Mouse (Mus musculus): Measurements from ENCODE around the gene Snai1. TPM values are rescaled to one million over a fixed set of nuclear protein-coding genes. Genes with fewer than 3 reads are reported as not detected.
A peak's percentile ranks its signal among the peaks of the same experiment; 100 is the strongest.

Gene Snai1
- total RNA-seq, 2 experiments from 2014 or later, result not detected

DNA sequence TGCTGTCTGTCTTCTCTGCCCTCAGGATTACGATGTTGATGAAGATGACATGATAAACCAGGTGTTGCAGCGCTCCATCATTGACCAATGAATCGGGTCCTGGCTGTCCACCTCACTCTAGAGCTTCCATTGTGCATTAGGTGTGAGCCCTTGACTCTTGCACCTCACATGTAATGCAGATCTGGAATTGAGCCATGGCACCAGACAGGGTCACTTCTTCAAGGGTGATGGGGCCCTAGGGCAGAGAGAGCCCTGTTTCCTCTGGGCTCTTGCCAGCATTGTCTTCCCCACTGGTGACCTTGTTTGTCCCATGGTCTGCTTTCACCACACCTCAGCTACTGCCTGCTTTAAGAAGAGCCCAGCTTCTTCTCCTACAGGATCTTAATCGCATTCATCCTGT is 23.4 kb upstream of the Snai1 start:
- no peak for ATAC-seq (replicated peaks; ENCODE audit: low FRiP score, poor library complexity, severe bottlenecking)

DNA sequence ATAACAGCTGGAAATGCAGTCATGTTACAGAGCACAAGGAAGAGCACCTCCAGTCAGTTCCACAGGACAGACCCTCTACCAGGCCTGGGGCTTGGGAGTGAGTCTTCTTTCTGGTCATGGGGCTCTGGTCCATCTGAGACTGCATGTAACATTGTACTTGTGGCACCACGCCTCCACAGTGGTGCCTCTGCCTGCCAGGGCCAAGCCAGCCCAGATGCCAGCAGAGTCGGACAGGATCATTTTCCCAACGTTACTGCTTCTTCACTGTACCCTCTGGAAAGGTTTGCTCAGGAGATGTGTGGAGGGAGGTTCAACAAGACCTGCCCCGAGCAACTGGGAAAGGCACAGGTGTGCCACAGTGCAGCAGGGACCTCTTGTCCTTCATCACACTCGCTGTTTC is 22.3 kb upstream of the Snai1 start:
- ATAC-seq (replicated peaks; ENCODE audit: low FRiP score, poor library complexity, severe bottlenecking), result no peak

DNA sequence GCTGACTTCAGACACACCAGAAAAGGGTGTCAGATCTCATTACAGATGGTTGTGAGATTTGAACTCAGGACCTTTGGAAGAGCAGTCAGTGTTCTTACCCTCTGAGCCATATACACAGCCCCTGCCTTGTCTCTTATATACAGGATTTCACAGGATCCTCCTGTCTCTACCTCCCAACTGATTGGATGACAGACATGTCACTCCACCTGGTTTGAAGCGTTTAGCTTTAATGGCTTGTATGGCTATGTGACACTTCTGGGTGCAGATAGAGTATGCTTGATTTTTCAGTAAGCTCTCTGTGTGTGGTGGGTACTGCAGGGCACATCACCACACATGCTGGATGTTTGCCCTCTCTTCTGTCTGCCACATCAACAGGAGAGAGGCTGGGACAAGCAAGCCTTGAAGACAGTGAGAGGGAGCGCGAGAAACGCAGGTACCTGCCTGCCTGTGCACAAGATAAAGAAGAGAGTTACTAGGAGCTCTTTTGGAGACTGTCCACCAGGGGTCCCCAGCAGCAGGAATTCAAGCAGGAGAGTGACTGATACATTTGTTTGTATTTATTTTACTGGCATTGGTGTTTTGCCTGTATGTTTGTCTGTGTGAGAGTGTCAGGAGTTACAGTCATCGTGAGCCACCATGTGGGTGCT is 18.3 kb upstream of the Snai1 start:
- peak; percentile 76 for ATAC-seq (replicated peaks; ENCODE audit: low FRiP score, poor library complexity, severe bottlenecking)

DNA sequence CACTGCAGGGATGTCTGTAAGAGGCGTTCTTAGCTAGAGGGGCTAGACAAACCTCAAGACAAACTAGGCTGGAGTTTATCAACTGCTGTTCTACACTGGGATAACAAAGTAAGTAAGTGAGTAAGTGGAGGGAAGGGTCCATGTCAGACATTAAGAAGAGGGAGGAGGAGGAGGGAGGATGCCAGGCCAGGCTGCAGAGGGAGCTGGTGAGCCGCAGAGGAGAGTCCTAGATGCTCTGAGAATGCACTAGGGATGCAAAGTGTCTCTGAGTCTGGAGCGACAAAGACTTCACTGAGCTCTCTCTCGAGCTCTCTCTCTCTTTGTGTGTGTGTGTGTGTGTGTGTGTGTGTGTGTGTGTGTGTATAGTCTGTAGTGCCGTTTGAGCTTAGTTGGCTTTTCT is 9.7 kb upstream of the Snai1 start:
- peak; percentile 63; the same call in 1 of the 2 replicates for ATAC-seq (replicated peaks; ENCODE audit: low FRiP score, poor library complexity, severe bottlenecking)

- no peak for ATAC-seq (replicated peaks; ENCODE audit: low FRiP score, poor library complexity, severe bottlenecking)
These were observed 8.0 kb upstream of the Snai1 start for GRCm38 (mm10) chr2:167529935-167530513.

- no peak for ATAC-seq (replicated peaks; ENCODE audit: low FRiP score, poor library complexity, severe bottlenecking)
These were observed 7.5 kb upstream of the Snai1 start for GRCm38 (mm10) chr2:167530536-167530935.

GRCm38 (mm10) chr2:167532131-167532530 is 5.9 kb upstream of the Snai1 start:
- ATAC-seq (replicated peaks; ENCODE audit: low FRiP score, poor library complexity, severe bottlenecking), result peak; percentile 72

GRCm38 (mm10) chr2:167533880-167534279 is 4.1 kb upstream of the Snai1 start:
- no peak for ATAC-seq (replicated peaks; ENCODE audit: low FRiP score, poor library complexity, severe bottlenecking)

DNA sequence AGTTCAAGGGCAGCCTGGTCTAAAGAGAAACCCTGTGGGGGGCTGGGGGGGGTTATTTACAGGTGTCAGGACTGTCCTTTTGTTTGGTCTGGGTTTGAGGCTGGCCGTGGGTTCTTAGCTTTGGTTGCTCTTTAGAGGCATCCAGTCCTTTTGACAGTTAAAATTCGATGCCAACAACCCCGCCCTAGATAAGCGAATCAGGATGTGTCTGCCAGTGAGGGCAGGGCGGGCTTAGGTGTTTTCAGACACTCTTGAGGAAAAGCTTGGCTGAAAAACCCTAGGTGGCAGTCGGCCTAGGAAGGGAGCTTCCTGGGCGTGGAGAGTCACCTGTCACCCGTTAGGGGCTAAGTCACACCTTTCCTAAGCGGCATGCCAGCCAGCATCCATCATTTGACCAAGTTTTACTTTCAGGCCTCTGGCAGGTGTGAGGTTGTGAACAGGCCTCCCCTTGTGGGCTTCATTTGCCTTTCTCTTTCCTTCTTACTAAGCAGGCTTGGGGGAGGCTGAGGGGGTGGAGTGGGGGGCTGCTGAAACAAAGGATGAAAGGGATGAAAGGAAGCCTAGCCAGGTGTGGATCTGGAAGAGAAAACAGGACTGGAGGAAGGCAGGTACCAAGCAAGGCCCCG is 1.6 kb upstream of the Snai1 start:
- ATAC-seq (replicated peaks; ENCODE audit: low FRiP score, poor library complexity, severe bottlenecking), result no peak

DNA sequence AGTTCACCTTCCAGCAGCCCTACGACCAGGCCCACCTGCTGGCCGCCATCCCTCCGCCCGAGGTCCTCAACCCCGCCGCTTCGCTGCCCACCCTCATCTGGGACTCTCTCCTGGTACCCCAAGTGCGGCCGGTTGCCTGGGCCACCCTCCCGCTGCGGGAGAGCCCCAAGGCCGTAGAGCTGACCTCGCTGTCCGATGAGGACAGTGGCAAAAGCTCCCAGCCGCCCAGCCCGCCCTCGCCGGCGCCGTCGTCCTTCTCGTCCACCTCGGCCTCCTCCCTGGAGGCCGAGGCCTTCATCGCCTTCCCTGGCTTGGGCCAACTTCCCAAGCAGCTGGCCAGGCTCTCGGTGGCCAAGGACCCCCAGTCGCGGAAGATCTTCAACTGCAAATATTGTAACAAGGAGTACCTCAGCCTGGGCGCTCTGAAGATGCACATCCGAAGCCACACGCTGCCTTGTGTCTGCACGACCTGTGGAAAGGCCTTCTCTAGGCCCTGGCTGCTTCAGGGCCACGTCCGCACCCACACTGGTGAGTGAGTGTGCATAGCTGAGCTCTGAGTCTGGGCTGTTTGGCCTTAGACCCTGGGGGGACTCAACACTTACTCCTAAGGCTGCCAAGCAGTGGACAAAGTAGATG is 794 bp downstream of the Snai1 start:
- no peak for ATAC-seq (replicated peaks; ENCODE audit: low FRiP score, poor library complexity, severe bottlenecking)

DNA sequence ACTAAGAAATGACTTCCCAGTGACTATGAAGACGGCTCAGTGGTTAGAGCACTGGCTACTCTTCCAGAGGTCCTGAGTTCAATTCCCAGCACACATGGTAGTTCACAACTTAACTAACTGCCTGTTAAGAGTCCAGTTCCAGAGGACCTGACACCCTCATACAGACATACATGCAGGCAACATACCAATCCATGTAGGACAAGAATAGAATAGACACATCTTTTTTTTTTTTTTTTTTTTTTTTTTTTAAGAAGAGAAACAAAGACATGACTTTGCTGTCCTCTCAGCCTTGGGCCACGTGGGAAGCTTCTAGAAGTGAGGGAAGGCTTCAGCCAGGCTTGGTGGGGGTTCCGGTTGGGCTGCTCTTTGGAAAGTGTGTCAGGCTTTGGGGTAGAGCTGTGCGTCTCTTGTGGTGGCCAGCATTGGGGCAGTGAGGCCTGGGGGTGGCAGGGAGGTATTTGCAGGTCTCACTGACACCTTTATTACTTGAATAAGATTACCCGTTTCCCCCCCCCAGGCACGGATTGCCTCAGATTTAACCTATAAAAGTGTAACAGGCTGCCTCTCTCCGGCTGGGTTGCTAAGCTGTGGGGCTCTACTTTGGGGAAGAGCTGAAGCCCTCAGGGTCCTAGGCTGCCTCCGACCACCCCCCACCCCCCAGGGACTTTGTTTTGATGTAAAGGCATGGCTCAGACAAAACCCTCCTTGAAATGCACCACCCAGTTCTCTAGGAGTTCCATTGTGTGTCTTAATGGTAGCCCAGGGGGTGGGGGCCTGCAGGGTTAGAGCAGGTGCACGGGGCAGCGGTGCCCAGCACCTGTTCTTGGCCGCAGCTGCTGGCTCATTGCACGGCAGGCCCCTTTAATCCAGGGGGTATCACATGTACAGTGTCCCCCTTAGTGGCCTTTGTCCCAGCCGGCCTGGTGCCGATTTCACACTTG is 1.8 kb downstream of the Snai1 start:
- ATAC-seq (replicated peaks; ENCODE audit: low FRiP score, poor library complexity, severe bottlenecking), result no peak

GRCm38 (mm10) chr2:167540477-167541110 is 2.6 kb downstream of the Snai1 start:
- ATAC-seq (replicated peaks; ENCODE audit: low FRiP score, poor library complexity, severe bottlenecking), result no peak

GRCm38 (mm10) chr2:167541324-167541723 is 3.3 kb downstream of the Snai1 start:
- ATAC-seq (replicated peaks; ENCODE audit: low FRiP score, poor library complexity, severe bottlenecking), result no peak

- ATAC-seq (replicated peaks; ENCODE audit: low FRiP score, poor library complexity, severe bottlenecking), result no peak
These were observed 3.8 kb downstream of the Snai1 start for GRCm38 (mm10) chr2:167541761-167542160.

- no peak for ATAC-seq (replicated peaks; ENCODE audit: low FRiP score, poor library complexity, severe bottlenecking)
These were observed 4.4 kb downstream of the Snai1 start for GRCm38 (mm10) chr2:167542361-167542760.

- ATAC-seq (replicated peaks; ENCODE audit: low FRiP score, poor library complexity, severe bottlenecking), result no peak
These were observed 5.4 kb downstream of the Snai1 start for GRCm38 (mm10) chr2:167543121-167544003.

GRCm38 (mm10) chr2:167544004-167544356 is 6.0 kb downstream of the Snai1 start:
- no peak for ATAC-seq (replicated peaks; ENCODE audit: low FRiP score, poor library complexity, severe bottlenecking)

GRCm38 (mm10) chr2:167544456-167544855 is 6.5 kb downstream of the Snai1 start:
- ATAC-seq (replicated peaks; ENCODE audit: low FRiP score, poor library complexity, severe bottlenecking), result no peak
